Mouse (Mus musculus) 3134 (cell line): Measurements from ENCODE around the gene Fam102b.

Experiments
- DNase-seq: peaks from one replicate; pipeline ENCODE4 v3.0.0-alpha.2; 2011; ENCODE audit warnings: low spot score; ENCODE audit not compliant: insufficient read length; ENCODE audit errors: extremely low read depth

The Fam102b gene

GRCm38 (mm10) chr3:109012595-109012994 lies 14.8 kb downstream of the Fam102b start:
- no peak for DNase-seq

DNA sequence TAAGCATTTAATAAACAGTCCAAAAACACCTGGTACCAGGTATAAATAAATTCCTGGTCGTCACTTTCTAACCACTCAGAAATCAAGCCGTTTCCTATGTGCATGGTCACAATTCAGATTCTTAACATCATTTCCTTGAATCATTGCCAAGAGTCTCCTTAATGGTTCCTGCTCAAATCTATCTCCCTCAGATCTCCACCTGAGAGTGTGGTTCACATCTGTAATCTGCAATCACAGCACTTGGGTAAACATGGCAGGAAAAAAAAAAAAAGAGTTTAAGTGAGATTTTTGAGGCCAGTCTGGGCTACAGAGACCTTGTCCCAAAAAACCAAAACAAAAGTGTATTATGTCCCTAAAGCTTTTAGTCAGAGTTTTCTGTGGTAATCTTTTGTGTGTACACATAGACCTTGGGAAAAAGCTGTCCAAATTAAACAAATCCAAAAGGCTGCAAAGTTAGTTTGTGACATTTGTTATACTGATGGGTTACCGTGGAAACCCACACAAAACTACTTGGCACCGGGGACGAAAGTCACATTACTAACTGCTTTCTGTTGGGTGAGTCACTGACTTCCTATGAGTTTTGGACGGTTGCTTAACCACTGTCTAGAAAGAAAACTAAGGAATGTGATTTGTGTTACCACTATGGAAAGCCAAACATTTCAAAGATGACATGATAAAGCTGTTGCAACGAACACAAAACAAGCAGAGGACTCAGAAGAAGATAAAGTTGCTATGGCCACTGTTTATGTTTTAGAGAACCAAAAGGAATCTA lies 16.7 kb downstream of the Fam102b start:
- DNase-seq = peak; percentile 80

DNA sequence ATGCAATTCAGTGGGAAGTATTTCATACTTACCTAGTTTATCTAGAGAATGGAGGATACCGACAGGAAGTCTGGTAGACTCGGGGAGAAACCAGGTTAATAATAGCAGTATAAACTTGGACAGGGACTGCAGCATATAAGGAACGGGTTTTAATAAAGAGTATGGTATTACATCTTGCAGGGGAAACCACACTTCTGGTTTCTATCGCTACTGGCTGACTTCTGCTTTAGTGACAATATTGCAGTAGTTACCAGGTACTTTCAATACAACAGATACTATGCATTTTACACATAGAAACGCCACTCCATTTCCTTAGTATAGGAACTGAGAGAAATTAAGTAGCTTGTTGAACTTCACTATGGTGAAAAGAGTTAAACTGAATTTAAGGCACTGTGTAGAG lies 19.2 kb downstream of the Fam102b start:
- no peak for DNase-seq

GRCm38 (mm10) chr3:109005777-109006176 lies 21.6 kb downstream of the Fam102b start:
- peak; percentile 13 for DNase-seq

DNA sequence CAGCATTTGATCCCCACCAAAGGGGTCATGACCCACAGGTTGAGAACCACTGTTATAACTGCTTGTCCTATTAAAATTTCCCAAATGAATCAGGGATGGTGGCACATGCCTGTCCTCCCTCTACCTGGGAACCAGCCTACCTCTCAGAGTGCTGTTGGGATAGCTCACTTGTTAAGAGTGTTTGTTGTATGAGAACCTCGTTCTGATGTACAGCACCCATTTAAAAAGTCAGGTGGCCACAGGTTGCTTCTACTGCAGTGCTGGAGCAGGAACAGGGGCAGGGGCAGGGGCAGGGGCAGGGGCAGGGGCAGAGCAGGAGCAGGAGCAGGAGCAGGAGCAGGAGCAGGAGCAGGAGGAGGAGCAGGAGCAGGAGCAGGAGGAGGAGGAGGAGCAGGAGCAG lies 28.2 kb downstream of the Fam102b start:
- no peak for DNase-seq

DNA sequence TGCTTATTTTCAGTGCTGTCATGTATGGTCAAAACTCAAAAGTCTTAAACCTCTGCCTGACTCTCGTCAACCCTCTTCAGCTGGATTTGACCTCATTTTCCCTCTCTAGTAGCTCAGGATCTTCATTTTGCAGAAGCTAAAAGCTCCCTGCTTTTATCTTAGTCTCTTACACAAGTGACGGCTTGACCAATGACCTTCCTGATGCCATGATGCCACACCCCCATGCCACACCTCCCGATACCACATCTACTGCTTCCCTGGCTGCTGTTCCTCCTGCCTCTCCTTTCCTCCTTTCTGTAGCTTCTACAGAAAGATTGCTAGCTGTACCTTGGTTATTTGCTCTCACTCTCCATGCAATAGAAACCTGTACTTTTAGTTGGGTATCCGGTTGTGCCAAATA lies 29.6 kb downstream of the Fam102b start:
- DNase-seq = no peak

DNA sequence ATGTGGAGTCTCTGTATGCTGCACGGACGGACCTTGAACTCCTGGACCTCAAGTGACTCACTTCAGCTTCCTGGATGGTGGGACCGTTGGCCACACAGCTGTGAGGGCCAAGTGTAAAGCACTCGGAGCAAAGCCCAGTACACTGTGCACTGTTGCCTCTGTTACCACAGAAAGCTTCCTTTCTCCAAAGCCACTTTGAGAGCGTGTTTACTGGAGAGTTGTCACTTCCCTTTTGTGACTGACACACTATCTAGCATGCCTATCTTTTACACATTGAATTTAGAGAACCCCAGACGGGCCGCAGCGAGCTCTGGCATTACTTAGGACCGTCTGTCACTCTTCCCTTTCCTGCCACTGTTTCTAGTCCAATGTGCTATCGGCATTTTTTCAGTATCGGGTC lies 30.1 kb downstream of the Fam102b start:
- DNase-seq = no peak

- DNase-seq = no peak
These were observed 32.0 kb downstream of the Fam102b start for GRCm38 (mm10) chr3:108995379-108995778.

DNA sequence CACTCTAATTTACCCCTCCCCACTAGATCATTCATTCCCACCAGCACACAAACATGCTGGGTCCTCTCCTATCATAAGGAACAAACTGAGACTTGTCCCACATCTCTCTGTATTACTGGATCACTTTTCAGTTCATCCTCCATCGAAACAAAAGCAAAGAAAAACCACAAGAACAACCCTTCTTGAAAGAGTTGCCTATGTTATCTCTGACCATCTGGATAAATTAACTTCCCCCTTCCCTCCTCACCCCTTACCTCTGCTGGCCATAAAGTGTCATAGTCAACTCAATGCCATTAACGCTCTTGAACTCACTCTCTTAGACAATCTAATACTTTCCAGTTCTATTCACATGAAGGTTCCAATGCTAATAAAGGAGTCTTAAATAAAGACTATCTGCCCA lies 32.9 kb downstream of the Fam102b start:
- no peak for DNase-seq

- DNase-seq = no peak
These were observed 37.3 kb downstream of the Fam102b start for GRCm38 (mm10) chr3:108989971-108990548.

DNA sequence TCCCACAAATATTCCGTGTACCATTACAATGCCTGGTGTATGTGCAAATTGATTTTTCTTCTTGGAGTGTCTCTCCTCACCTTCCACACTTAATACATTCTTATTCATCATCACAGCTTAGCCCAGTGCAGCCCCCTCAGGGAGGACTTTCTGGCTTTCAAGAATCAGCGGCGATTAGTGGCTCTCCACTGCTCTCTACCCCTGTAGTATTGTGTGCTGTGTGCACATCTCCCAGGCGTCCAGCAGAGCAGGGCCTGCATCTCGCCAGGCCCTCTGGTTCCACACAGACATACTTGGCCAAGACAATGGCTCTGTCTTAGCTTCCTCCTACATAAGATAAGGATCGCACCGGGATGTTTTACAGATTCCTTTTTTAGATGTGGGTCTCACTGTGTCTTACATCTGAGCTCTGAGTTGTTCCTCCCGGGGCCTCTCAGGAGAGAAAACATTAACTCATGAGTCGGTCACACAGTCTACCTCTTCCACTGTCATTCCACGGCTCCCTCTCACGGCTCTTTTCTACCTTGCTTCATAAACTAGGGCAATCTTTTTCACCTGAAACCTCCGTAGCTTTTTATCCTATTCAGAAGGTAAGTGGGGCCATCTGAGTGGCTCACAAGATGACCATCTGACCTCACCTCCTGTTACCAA lies 40.3 kb downstream of the Fam102b start:
- no peak for DNase-seq

GRCm38 (mm10) chr3:108986534-108986933 lies 40.9 kb downstream of the Fam102b start:
- DNase-seq = no peak

DNA sequence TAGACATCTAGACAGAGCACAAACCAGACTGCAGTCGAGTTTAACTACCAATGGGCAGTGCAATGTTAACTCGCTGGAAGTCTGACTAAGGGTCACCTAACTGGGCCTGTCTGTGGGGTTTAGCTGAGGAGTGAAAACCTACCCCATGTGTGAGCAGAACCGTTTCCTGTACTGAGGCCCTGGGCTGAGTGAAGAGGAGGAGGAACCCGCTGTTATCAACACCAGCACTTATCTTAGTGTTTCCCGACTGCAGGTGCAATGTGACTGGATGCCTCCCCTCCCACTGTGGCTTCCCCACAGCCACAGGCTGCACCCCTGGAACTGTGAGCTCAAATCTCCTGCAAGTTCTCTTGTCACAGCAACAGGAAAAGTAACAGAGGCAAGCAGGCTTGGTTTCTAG lies 43.4 kb downstream of the Fam102b start:
- no peak for DNase-seq

GRCm38 (mm10) chr3:108981946-108982345 lies 45.5 kb downstream of the Fam102b start:
- no peak for DNase-seq

DNA sequence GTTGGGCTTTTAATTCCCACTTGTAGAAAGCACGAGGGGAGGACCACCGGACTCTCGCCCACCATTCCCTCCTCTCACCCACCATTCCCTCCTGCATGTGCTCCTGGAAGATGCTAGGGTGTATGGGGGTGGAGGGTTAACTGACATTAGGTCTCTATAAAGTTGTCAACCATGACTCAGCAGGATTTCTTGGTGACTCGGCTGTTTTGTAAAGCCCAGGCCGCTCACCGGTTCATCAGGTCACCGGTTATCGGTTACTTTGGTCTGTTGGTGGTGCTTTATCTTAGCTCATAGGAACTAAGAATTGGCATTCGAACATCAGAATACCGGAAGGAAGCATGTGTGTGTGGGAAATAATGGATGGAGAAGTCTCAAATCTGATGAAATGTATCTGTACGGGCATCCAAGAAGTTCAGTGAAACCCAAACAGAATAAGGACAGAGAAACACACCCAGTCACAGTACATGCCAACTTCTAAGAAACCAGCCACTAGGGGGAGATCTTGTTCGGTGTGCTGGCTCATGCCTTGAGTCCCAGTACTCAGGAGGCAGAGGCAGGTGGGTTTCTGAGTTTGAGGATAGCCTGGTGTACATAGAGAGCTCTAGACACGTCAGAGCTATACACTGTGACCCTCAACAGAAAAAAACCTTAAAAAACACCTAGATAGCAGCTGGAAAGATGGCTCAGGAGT lies 49.9 kb downstream of the Fam102b start:
- DNase-seq = no peak

DNA sequence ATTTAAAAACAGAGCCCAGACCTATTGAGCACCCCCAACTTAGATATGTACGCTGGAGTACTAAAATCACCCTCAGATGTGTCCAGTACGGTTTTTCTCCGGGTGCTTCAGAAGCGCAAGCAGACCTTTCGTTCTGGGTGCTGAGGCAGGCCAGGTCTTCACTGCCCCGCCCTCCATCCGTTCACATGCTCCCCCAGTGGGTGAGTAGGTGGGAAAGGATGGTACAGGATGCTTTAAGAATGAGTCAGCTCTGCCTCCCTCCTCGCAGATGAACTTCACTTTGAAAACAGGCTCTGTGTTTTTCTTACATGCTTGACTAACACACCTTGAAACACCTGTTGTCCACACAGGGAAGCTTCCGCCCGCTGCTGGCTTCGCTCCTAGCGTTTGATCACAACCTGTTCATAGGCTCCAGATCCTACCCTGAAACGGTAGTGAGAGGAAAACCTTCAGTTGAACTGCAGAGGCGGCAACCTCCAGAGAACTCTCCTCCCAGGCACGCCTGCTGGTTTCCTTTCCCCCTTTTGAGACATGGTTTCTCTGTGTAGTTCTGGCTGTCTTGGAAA lies 52.4 kb downstream of the Fam102b start:
- no peak for DNase-seq

GRCm38 (mm10) chr3:108973980-108974660 lies 53.3 kb downstream of the Fam102b start:
- no peak for DNase-seq

- no peak for DNase-seq
These were observed 61.4 kb downstream of the Fam102b start for GRCm38 (mm10) chr3:108966051-108966450.

DNA sequence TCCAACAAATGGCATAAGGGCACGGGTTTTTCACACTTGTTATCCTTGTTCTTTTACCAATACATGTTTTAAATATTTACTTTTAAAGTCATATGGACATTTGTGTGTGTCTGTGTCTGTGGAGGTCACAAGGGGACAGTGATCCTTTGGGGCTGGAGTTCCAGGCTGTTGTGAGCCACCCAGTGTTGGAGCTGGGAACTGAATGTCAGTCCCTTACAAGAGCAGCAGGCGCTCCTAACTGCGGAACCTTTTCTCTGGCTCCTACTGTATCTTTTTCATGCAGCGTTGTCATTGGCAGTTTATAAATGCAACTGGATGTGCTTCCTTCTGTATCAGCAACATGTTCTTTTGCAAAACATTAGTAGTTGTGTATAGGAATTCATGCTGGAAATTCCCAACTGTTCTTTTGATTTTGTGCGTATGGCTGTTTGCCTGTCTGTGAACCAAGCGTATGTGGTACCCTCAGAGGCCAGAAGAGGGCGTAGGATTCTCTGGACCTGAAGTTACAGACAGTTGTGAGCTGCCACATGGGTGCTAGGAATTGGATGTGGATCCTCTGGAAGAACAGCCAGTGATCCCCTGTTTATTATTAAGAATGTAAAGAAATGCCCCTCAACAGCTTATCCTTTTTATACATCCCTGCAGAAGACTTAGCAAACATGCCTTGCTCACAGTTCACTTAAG lies 62.9 kb downstream of the Fam102b start:
- no peak for DNase-seq

- DNase-seq = no peak
These were observed 63.6 kb downstream of the Fam102b start for GRCm38 (mm10) chr3:108963776-108964175.
